28 mouse cellular contexts compared by ENCODE assay signal in genomic region chr8:9211751-9212150, GRCm38 (mm10).
"Had no signal": no experiment of that assay in that cellular context is flagged by ENCODE, and none has a peak within 500 bp of the region (broad histone marks: within the 10 kb centered on the region; RNA-seq: fewer than 3 reads in every experiment).

No protein-coding gene starts in this region.

- H3K4me1 ChIP-seq: heart, embryonic 13.5 days; heart, embryonic 15.5 days; hindbrain, embryonic 13.5 days; hindbrain, embryonic 15.5 days; kidney, embryonic 15.5 days; limb, embryonic 10.5 days; liver, embryonic 13.5 days; liver, embryonic 15.5 days had no signal

- DNase-seq: gastrocnemius, postnatal 14 days; gastrocnemius, postnatal 36 days; heart, adult 11 months; heart, adult 2 months; heart, postnatal 14 days; heart, postnatal 36 days; kidney, adult 11 months; kidney, adult 2 months; kidney, adult 9 months; kidney, postnatal 25 days; kidney, postnatal 4 days; liver; liver, embryonic 13.5 days had no signal

- H3K4me2 ChIP-seq: heart, embryonic 11.5 days; heart, embryonic 13.5 days; heart, embryonic 15.5 days; hindbrain, embryonic 13.5 days; hindbrain, embryonic 15.5 days; kidney, embryonic 15.5 days; limb, embryonic 12.5 days; liver, embryonic 11.5 days; liver, embryonic 13.5 days; liver, embryonic 15.5 days had no signal

- H3K9me3 ChIP-seq: heart, embryonic 13.5 days; heart, embryonic 15.5 days; hindbrain, embryonic 13.5 days; hindbrain, embryonic 15.5 days; kidney, embryonic 15.5 days; limb, embryonic 10.5 days; limb, embryonic 12.5 days; liver, embryonic 13.5 days; liver, embryonic 15.5 days had no signal

- H3K4me3 ChIP-seq: heart, adult 2 months; heart, embryonic 13.5 days; heart, embryonic 15.5 days; hindbrain, embryonic 13.5 days; hindbrain, embryonic 15.5 days; kidney, embryonic 15.5 days; layer of hippocampus, adult 2 months; left cerebral cortex, adult 2 months; limb, embryonic 10.5 days; limb, embryonic 12.5 days; liver, embryonic 13.5 days; liver, embryonic 15.5 days had no signal

- H3K36me3 ChIP-seq: heart, embryonic 13.5 days; heart, embryonic 15.5 days; hindbrain, embryonic 15.5 days; kidney, embryonic 15.5 days; limb, embryonic 10.5 days; limb, embryonic 12.5 days; liver, embryonic 13.5 days; liver, embryonic 15.5 days had no signal

- H3K27me3 ChIP-seq: heart, embryonic 13.5 days; heart, embryonic 15.5 days; hindbrain, embryonic 13.5 days; hindbrain, embryonic 15.5 days; kidney, embryonic 15.5 days; limb, embryonic 12.5 days; liver, embryonic 13.5 days; liver, embryonic 15.5 days had no signal

- H3K9ac ChIP-seq: heart, embryonic 13.5 days; heart, embryonic 15.5 days; hindbrain, embryonic 13.5 days; hindbrain, embryonic 15.5 days; kidney, embryonic 15.5 days; limb, embryonic 12.5 days; liver, embryonic 13.5 days; liver, embryonic 15.5 days had no signal

- ATAC-seq: hindbrain, postnatal 0 days; intestine, embryonic 16.5 days had no signal

- H3K27ac ChIP-seq: heart, adult 2 months; heart, embryonic 13.5 days; heart, embryonic 15.5 days; hindbrain, embryonic 13.5 days; hindbrain, embryonic 15.5 days; hindbrain, postnatal 0 days; kidney, embryonic 15.5 days; kidney, postnatal 0 days; layer of hippocampus, adult 2 months; left cerebral cortex, adult 2 months; limb, embryonic 10.5 days; limb, embryonic 12.5 days; liver, embryonic 13.5 days; liver, embryonic 15.5 days had no signal
